Mouse (Mus musculus) MEL (cell line): ENCODE results near the gene Gm42417. TPM values are rescaled to one million over a fixed set of nuclear protein-coding genes. Genes with fewer than 3 reads are reported as not detected.

Source experiments
- DNase-seq: peaks from one replicate; pipeline ENCODE4 v3.0.0; 2011; ENCODE audit warnings: low read depth, low spot score
- H3K27ac ChIP-seq: 2 replicates; pipeline ENCODE4 v1.5.1; 2012; ENCODE audit warnings: low read depth, mild to moderate bottlenecking, control low read depth, low read length, moderate library complexity; ENCODE audit not compliant: control insufficient read depth
- H3K27me3 ChIP-seq, 2 experiments: fragments of 150-350 bp in 1 of 2; sonication (generic) in 1 of 2; 2 replicates each; pipeline ENCODE4 v1.6.1; 2012; ENCODE audit warnings: low read length in 2 of 2, mild to moderate bottlenecking in 2 of 2, improper control_type of control experiment in 1 of 2, moderate library complexity in 1 of 2; ENCODE audit not compliant: insufficient read depth in 2 of 2, control insufficient read depth in 1 of 2
- H3K36me3 ChIP-seq, 2 experiments: 2 replicates each; pipeline ENCODE4 v1.6.1; 2012 to 2014; ENCODE audit warnings: low read length in 2 of 2, improper control_type of control experiment in 1 of 2, inconsistent platforms in 1 of 2, mild to moderate bottlenecking in 1 of 2; ENCODE audit not compliant: insufficient read depth in 2 of 2, control insufficient read depth in 1 of 2
- H3K4me1 ChIP-seq, 2 experiments: fragments of 150-350 bp in 1 of 2; sonication (generic) in 1 of 2; 2 replicates each; pipeline ENCODE4 v1.6.1; 2012; ENCODE audit warnings: low read length in 2 of 2, improper control_type of control experiment in 1 of 2, mild to moderate bottlenecking in 1 of 2; ENCODE audit not compliant: insufficient read depth in 2 of 2, control insufficient read depth in 1 of 2
- H3K4me3 ChIP-seq, 2 experiments: fragments of 150-350 bp in 1 of 2; sonication (generic) in 1 of 2; 2 replicates each; pipeline ENCODE4 v1.5.1; 2012; ENCODE audit warnings: low read depth in 2 of 2, low read length in 2 of 2, mild to moderate bottlenecking in 2 of 2, moderate library complexity in 2 of 2, control low read depth in 1 of 2, improper control_type of control experiment in 1 of 2; ENCODE audit not compliant: control insufficient read depth in 1 of 2, insufficient read depth in 1 of 2
- H3K79me2 ChIP-seq: 2 replicates; pipeline ENCODE4 v1.6.1; 2012; ENCODE audit warnings: mild to moderate bottlenecking, low read length, moderate library complexity; ENCODE audit not compliant: control insufficient read depth, poor library complexity, insufficient read depth
- H3K9ac ChIP-seq: 2 replicates; pipeline ENCODE4 v1.6.1; 2012; ENCODE audit warnings: low read depth, mild to moderate bottlenecking, control low read depth, low read length, moderate library complexity; ENCODE audit not compliant: control insufficient read depth, poor library complexity, severe bottlenecking
- H3K9me3 ChIP-seq: fragments of 150-350 bp; sonication (generic); replicated peaks from 2 replicates; pipeline ENCODE4 v1.6.1; 2012; ENCODE audit warnings: mild to moderate bottlenecking, low read length, improper control_type of control experiment, moderate library complexity; ENCODE audit not compliant: insufficient read depth
- BHLHE40 ChIP-seq: IDR thresholded peaks from 2 replicates; pipeline ENCODE4 v1.6.1; 2012; ENCODE audit warnings: low read depth, mild to moderate bottlenecking, inconsistent platforms, low read length, improper control_type of control experiment, borderline replicate concordance
- CHD2 ChIP-seq: IDR thresholded peaks from 2 replicates; pipeline ENCODE4 v1.6.1; 2011; ENCODE audit warnings: low read length, improper control_type of control experiment
- CTCF ChIP-seq, 3 experiments: IDR thresholded peaks in 2 of 3; conservative IDR thresholded peaks in 1 of 3; 2 replicates each; pipeline ENCODE4 v1.5.1; 2011 to 2012; ENCODE audit warnings: low read length in 3 of 3, low read depth in 2 of 3, mild to moderate bottlenecking in 2 of 3, improper control_type of control experiment in 1 of 3, inconsistent platforms in 1 of 3, mixed read lengths in 1 of 3, moderate library complexity in 1 of 3; ENCODE audit not compliant: control insufficient read depth in 1 of 3, insufficient read depth in 1 of 3, poor library complexity in 1 of 3, severe bottlenecking in 1 of 3
- E2F4 ChIP-seq: IDR thresholded peaks from 2 replicates; pipeline ENCODE4 v1.6.1; 2011; ENCODE audit warnings: low read depth, low read length, improper control_type of control experiment, borderline replicate concordance
- EP300 ChIP-seq, 2 experiments: IDR thresholded peaks; 2 replicates each; pipeline ENCODE4 v1.6.1; 2011; ENCODE audit warnings: improper control_type of control experiment in 2 of 2, low read length in 2 of 2, low read depth in 1 of 2, mild to moderate bottlenecking in 1 of 2
- KAT2A ChIP-seq: conservative IDR thresholded peaks from 2 replicates; pipeline ENCODE4 v1.6.1; 2012; ENCODE audit warnings: low read depth, low read length, improper control_type of control experiment, inconsistent platforms
- MAFK ChIP-seq: IDR thresholded peaks from 2 replicates; pipeline ENCODE4 v1.6.1; 2011; ENCODE audit warnings: low read depth, mild to moderate bottlenecking, low read length, improper control_type of control experiment, borderline replicate concordance
- MYB ChIP-seq: IDR thresholded peaks from 2 replicates; pipeline ENCODE4 v1.6.1; 2011; ENCODE audit warnings: mild to moderate bottlenecking, low read depth, low read length, improper control_type of control experiment
- NELFE ChIP-seq: IDR thresholded peaks from 2 replicates; pipeline ENCODE4 v1.6.1; 2011; ENCODE audit warnings: low read depth, low read length, improper control_type of control experiment
- NRF1 ChIP-seq: IDR thresholded peaks from 2 replicates; pipeline ENCODE4 v1.6.1; 2014; ENCODE audit warnings: low read depth, mild to moderate bottlenecking, inconsistent platforms, low read length, improper control_type of control experiment, moderate library complexity; ENCODE audit not compliant: poor library complexity, insufficient read depth, severe bottlenecking
- POLR2AphosphoS2 ChIP-seq: IDR thresholded peaks from 2 replicates; pipeline ENCODE4 v1.6.1; 2011; ENCODE audit warnings: low read length, improper control_type of control experiment
- RCOR1 ChIP-seq: IDR thresholded peaks from 2 replicates; pipeline ENCODE4 v1.6.1; 2012; ENCODE audit warnings: low read depth, mild to moderate bottlenecking, inconsistent platforms, low read length, improper control_type of control experiment
- SIN3A ChIP-seq: IDR thresholded peaks from 2 replicates; pipeline ENCODE4 v1.6.1; 2012; ENCODE audit warnings: low read length, improper control_type of control experiment, inconsistent platforms
- TBP ChIP-seq: IDR thresholded peaks from 2 replicates; pipeline ENCODE4 v1.8.0; 2011; ENCODE audit warnings: low read depth, low read length, improper control_type of control experiment
- TCF12 ChIP-seq: IDR thresholded peaks from 2 replicates; pipeline ENCODE4 v1.6.1; 2014; ENCODE audit warnings: low read depth, mild to moderate bottlenecking, inconsistent platforms, low read length, improper control_type of control experiment, moderate library complexity
- USF2 ChIP-seq, 2 experiments: IDR thresholded peaks; 2 replicates each; pipeline ENCODE4 v1.6.1; 2011 to 2012; ENCODE audit warnings: improper control_type of control experiment in 2 of 2, low read length in 2 of 2, borderline replicate concordance in 1 of 2, inconsistent platforms in 1 of 2, low read depth in 1 of 2, mild to moderate bottlenecking in 1 of 2; ENCODE audit not compliant: insufficient read depth in 1 of 2
- ZNF384 ChIP-seq: IDR thresholded peaks from 2 replicates; pipeline ENCODE4 v1.6.1; 2012; ENCODE audit warnings: low read depth, mild to moderate bottlenecking, inconsistent platforms, low read length, improper control_type of control experiment
- polyA plus RNA-seq, 2 experiments: library from polyadenylated mRNA; stranded (reverse) in 1 of 2; unstranded in 1 of 2; fragments of >175 nt in 1 of 2; fragments of >200 nt in 1 of 2; gene quantifications; 2 replicates each; pipeline versions ENCODE4 v1.2.1 to v1.2.4; 2012; ENCODE audit warnings: low replicate concordance in 2 of 2, low read depth in 1 of 2; ENCODE audit not compliant: insufficient read length in 2 of 2, insufficient read depth in 1 of 2, missing spikeins in 1 of 2
- total RNA-seq: library from RNA; depleted of rRNA; stranded (reverse); fragments of 300-350 nt; gene quantifications from 2 replicates; pipeline ENCODE4 v1.2.3, GENCODE M21; 2012

The Gm42417 gene
- total and polyA plus RNA-seq, 3 experiments: 0.74 TPM; not detected in 2

DNA sequence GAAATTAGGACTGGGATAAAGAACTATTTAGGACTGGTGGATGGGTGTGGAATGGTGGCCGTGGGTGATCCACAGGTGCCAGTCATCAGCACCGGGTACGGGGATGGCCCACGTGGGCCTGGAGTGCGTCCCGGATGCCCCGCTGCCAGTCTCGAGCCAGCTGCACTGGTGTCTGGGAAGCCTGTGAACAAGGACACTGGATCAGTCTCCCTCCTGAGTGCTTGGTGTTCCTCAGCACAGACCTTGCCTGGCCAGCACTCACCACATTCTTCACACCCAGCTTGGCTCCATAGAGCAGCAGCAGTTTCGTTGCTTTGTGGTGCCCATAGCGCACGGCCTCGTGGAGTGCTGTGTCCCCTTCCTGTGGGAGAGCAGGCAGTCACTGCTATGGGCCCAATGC, 7.8 kb downstream of the Gm42417 start:
- Histone ChIP-seq H3K79me2 (no peaks in the 10 kb centered on the region), H3K4me1 (peaks cover 0 to 7% of the 10 kb centered on the region in 2 experiments; a peak in 2 of 4 replicates), H3K36me3 (peaks cover 0 to 5% of the 10 kb centered on the region in 2 experiments; a peak in 2 of 4 replicates), H3K27ac (no peak overlapping the region), H3K27me3 (no peaks in the 10 kb centered on the region), H3K9ac (no peak overlapping the region), H3K4me3 (no peak overlapping the region), H3K9me3 (no peaks in the 10 kb centered on the region)
- TF ChIP-seq CTCF (IDR thresholded peaks at IDR 0.05 in 2 of 3, conservative IDR thresholded peaks at IDR 0.05 in 1 of 3; ENCODE audit: control insufficient read depth in 1 of 3, insufficient read depth in 1 of 3, low read depth in 2 of 3, low read length in 3 of 3, poor library complexity in 1 of 3, severe bottlenecking in 1 of 3) (no peak), E2F4 (no peak), POLR2AphosphoS2 (no peak), KAT2A (no peak), MAFK (no peak), NRF1 (no peak)
- DNase-seq: no peak

DNA sequence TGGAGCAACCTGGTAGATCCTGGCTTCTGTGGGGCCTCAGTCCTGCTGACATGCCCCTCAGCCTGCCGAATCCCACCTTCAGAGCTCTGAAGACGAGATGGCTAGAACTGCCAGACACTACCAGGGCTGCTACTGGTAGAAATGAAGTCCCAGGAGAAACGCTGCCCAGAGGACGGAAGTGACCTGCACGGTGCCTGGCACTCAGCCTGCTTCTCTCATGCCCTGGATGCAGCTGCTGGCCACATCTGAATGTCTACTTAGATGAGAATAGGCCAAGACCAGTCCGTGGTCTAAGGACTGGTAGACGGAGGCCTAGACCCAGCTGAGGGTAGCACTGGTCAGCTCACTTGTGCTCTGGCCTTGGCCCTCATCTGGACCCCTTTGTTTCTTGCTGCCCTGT, 8.3 kb downstream of the Gm42417 start:
- no peak overlapping the region for H3K4me3 ChIP-seq
- H3K9ac ChIP-seq: no peak overlapping the region
- no peak for TF ChIP-seq E2F4
- no peak for TF ChIP-seq ZNF384
- no peak for TF ChIP-seq BHLHE40
- no peak for TF ChIP-seq CHD2
- no peak for TF ChIP-seq NELFE
- TF ChIP-seq MYB: no peak
- TF ChIP-seq RCOR1: no peak
- TF ChIP-seq SIN3A: no peak
- no peak for TF ChIP-seq EP300 (IDR thresholded peaks at IDR 0.05; ENCODE audit: low read depth in 1 of 2, low read length in 2 of 2)
- TF ChIP-seq TBP: no peak
- no peak for TF ChIP-seq TCF12
- no peak for TF ChIP-seq USF2 (IDR thresholded peaks at IDR 0.05; ENCODE audit: borderline replicate concordance in 1 of 2, insufficient read depth in 1 of 2, low read depth in 1 of 2, low read length in 2 of 2)
- no peak overlapping the region for H3K27ac ChIP-seq
- no peaks in the 10 kb centered on the region for H3K27me3 ChIP-seq
- peaks cover 0 to 7% of the 10 kb centered on the region in 2 experiments; a peak in 2 of 4 replicates for H3K4me1 ChIP-seq
- no peak for DNase-seq
- H3K9me3 ChIP-seq: no peaks in the 10 kb centered on the region
- H3K36me3 ChIP-seq: peaks cover 0 to 5% of the 10 kb centered on the region in 2 experiments; a peak in 2 of 4 replicates
- no peaks in the 10 kb centered on the region for H3K79me2 ChIP-seq
